Mouse (Mus musculus) kidney, postnatal 10 days (tissue): ENCODE results near the gene H1f0.
A peak's percentile ranks its signal among the peaks of the same experiment; 100 is the strongest.

Experiments used
- DNase-seq: peaks from one replicate; pipeline ENCODE4 v3.0.0; 2021; ENCODE audit warnings: mixed read lengths

The H1f0 gene

GRCm38 (mm10) chr15:79040501-79041416 lies 12.5 kb downstream of the H1f0 start:
- peak; percentile 57 for DNase-seq

DNA sequence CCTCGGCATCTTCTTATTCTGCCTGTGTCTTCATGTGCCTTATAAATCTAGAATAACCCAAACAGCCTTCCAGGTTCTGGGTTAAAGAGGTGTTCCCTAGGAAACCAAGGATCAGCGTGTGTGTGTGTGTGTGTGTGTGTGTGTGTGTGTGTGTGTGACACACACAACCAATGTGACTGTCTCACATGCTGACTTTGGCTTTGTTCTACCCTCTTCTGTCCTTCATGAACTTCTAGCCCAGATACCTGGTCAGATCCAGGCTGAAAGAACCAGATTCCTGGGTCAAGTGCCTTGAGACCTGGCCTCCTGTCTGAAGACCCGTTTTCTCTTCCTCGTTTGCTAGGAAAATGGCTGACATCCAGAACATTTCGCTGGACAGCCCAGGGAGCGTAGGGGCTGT lies 13.3 kb downstream of the H1f0 start, which contains the start of gene Galr3:
Galr3 (plus strand) TSS at position 301 of the 400 bp plus-strand sequence.
- no peak for DNase-seq

GRCm38 (mm10) chr15:79042721-79043491 lies 14.7 kb downstream of the H1f0 start:
- DNase-seq, result peak; percentile 51

DNA sequence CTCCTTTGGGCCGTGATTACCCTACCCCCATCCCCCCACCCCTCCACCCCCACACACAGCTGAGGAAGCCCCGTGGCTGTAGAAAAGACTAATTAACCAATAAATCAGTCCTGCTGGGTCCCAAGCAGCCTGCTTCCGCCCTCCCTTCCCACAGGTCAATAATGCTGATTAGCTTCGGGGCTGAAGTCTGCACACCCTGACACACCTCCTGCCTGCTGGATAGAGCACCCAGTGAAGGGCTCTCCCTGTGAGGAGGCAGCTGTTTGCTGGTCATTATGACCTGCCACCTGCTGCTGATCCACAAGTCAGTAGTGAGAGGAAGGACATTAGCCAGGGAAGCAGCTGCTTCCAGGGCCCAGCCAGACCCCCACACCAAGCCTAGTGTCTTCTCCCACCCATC lies 16.6 kb downstream of the H1f0 start:
- no peak for DNase-seq

DNA sequence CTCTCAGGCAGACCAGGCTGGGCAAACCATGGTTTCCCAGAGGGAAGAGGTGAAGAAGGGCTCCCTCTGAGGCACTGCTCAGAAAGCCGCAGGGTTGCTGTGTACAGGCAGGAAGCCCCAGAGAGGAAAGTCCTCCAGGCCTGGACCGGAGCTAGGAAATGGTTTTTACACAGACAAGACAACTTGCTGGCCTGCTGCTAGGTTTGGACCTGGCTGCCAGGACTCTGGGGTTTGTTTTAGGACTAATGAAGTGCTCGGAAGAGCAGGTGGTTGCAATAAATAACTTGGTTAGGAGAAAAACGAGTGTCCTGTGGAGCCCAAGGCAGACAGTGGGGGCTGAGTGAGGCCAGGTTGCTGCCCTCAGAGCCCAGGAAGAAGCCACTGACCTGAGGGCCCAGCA lies 19.9 kb downstream of the H1f0 start:
- no peak for DNase-seq

GRCm38 (mm10) chr15:79050160-79050845 lies 22.1 kb downstream of the H1f0 start:
- no peak for DNase-seq

DNA sequence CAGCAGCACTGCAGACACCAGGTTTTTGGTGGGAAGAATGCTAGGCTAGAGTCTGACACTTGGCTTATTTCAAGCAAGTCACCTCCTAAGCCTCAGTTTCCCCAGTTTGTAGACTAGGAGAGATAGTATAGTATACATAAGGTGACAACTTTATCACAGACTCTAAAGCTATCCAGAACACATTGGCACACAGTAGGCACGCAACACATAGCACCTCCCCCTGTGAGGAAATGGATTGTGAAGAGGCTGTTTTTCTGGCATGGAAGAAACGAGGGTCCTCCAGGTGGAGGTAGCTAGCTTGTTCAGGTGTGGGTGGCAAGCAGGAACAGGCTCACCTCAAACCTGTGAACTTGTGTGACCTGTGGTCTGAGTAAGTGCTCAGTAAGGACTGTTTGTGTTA lies 22.7 kb downstream of the H1f0 start:
- no peak for DNase-seq

- peak; percentile 75 for DNase-seq
These were observed 23.5 kb downstream of the H1f0 start for GRCm38 (mm10) chr15:79051461-79052360.

- no peak for DNase-seq
These were observed 24.1 kb downstream of the H1f0 start for GRCm38 (mm10) chr15:79052366-79052765.

DNA sequence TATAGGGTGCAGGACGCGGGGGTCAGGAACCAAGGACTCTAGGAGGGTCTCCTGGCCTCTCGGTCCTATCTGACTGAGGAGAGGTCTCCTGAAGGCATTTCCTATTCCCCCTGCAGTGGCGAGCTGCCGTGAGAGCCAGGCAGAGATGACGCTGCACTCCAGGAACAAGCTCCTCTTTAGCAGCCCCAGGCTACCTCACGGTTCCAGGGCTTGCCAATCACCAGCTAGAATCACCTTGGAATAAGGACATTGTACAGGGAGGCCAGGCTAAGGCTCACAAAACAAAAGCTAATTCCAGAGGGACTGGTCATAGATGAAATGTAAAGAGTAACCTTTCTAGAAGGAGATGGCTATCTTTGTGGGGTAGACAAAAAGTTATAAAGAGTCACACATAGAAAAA lies 28.4 kb downstream of the H1f0 start:
- no peak for DNase-seq

GRCm38 (mm10) chr15:79057850-79058249 lies 29.6 kb downstream of the H1f0 start:
- DNase-seq, result no peak

- no peak for DNase-seq
These were observed 32.8 kb downstream of the H1f0 start for GRCm38 (mm10) chr15:79060887-79061565.

- peak; percentile 98 for DNase-seq
These were observed 34.3 kb downstream of the H1f0 start, which contains the start of gene Ankrd54 for GRCm38 (mm10) chr15:79062376-79063159. Gene Ankrd54, minus strand, starts transcription at chr15:79062893.

DNA sequence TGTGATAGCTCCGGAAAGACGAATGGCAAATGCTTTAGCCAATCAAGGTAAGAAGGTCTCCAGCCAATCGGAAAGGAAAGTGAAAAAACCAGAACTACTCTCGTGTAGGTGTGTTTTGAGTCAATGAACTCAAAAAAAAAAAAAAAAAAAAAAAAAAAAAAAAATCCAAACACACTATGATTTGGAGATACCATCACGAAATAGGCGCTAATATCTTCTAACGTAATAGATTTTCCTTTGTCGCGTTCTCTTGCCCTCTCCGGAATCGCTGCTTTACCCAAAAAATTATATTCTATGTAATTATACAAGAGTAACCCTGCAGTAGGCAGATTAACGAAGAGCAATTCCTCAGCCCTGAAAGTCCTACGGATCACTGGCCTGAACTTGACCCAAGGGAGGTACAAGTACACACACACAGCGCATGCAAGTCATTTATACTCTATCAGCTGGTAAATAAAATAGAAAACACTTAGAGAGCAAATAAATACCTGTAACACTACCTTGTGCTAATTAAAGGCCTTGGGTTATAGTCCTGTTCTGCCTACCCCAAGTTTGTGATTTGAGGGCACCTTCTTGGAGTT lies 35.0 kb downstream of the H1f0 start:
- DNase-seq, result no peak

GRCm38 (mm10) chr15:79065086-79065770 lies 37.0 kb downstream of the H1f0 start:
- peak; percentile 74 for DNase-seq

DNA sequence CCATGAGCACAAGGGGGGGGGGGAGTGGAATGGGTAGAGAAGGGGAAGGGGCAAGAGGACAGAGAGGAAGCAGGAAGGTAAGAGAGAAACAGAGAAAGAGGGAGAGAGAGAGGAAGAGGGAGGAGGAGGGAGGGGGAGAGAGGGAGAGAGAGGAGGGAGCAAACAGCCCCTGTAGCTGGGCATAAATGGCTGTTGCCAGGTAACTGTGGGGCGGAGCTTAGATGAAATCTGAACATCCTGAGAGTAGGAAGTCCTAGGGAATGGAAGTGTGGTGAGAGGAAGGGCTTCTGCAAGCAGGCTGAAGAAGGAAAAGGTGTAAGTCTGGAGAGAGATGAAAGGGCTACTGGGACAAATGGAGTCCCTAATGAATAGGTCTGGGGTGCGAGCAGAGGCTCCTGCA lies 38.0 kb downstream of the H1f0 start:
- DNase-seq, result peak; percentile 35

GRCm38 (mm10) chr15:79067631-79068030 lies 39.4 kb downstream of the H1f0 start:
- DNase-seq, result no peak

DNA sequence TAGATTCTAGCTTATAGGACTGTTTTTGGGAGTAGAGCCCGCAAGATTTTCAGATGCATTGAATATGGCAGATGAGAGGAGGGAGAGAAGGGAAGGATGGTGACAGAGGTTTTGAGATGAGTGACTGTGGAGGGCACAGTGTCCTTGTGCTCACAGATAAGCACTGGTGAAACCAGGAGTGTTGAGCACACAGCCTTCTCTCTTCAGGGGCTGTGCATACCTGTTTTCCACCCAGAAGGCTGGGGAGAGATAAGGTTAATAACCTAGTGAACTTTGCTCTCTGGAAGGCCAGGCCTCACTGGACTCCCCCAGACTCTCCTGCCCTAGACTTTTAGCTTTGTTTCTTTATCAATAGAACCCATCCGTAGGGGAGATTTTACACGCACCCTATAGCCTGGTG lies 40.2 kb downstream of the H1f0 start:
- DNase-seq, result no peak
